Mouse (Mus musculus) kidney, postnatal 0 days (tissue): ENCODE measurements around the gene 3110082I17Rik. TPM values are rescaled to one million over a fixed set of nuclear protein-coding genes. Genes with fewer than 3 reads are reported as not detected.

Experiments
- ATAC-seq: fragments of 200-750 bp; cut with Nextera tagmentation; replicated peaks from 2 replicates; pipeline ENCODE4 v1.8.0; 2017; ENCODE audit warnings: low read depth, moderate number of reproducible peaks, moderate TSS enrichment, moderate library complexity; ENCODE audit not compliant: low FRiP score
- DNase-seq: peaks from one replicate; pipeline ENCODE4 v3.0.0-alpha.2; 2016; ENCODE audit warnings: low spot score
- H3K27ac ChIP-seq: fragments of 300-500 bp; sonication (generic); 2 replicates; pipeline ENCODE4 v1.5.1; 2014; ENCODE audit warnings: mild to moderate bottlenecking
- H3K27me3 ChIP-seq: fragments of 300-500 bp; sonication (generic); 2 replicates; pipeline ENCODE4 v1.6.1; 2014; ENCODE audit warnings: low read length, mixed read lengths; ENCODE audit not compliant: insufficient read depth
- H3K36me3 ChIP-seq: fragments of 300-500 bp; sonication (generic); 2 replicates; pipeline ENCODE4 v1.6.1; 2014; ENCODE audit warnings: low read length, mixed read lengths; ENCODE audit not compliant: insufficient read depth
- H3K4me1 ChIP-seq: fragments of 300-500 bp; sonication (generic); replicated peaks from 2 replicates; pipeline ENCODE4 v1.6.1; 2014; ENCODE audit warnings: antibody characterized with exemption, low read length, mixed read lengths; ENCODE audit not compliant: insufficient read depth
- H3K4me2 ChIP-seq: fragments of 300-500 bp; sonication (generic); 2 replicates; pipeline ENCODE4 v1.6.1; 2014; ENCODE audit warnings: mild to moderate bottlenecking, low read length, moderate library complexity, mixed read lengths
- H3K4me3 ChIP-seq: fragments of 300-500 bp; sonication (generic); replicated peaks from 2 replicates; pipeline ENCODE4 v1.5.1; 2014; ENCODE audit warnings: low read depth, low read length
- H3K9ac ChIP-seq: fragments of 300-500 bp; sonication (generic); 2 replicates; pipeline ENCODE4 v1.6.1; 2014; ENCODE audit warnings: low read depth, low read length
- H3K9me3 ChIP-seq: fragments of 300-500 bp; sonication (generic); replicated peaks from 2 replicates; pipeline ENCODE4 v1.6.1; 2016; ENCODE audit warnings: low read length, inconsistent platforms, mixed read lengths
- CTCF ChIP-seq: IDR thresholded peaks from 2 replicates; pipeline ENCODE4 v1.5.1; 2016; ENCODE audit warnings: antibody characterized with exemption, low read depth, mild to moderate bottlenecking, moderate library complexity
- WGBS: fragments of 180-500 bp; shearing (Covaris S2); extraction: QIAGEN DNeasy Blood & Tissue Kit; methylation state at CpG from one replicate; pipeline ENCODE4 v1.1.7; 2014; 5-methylcytosine and 5-hydroxymethylcytosine counted together
- polyA plus RNA-seq: library from polyadenylated mRNA; unstranded; fragments of >200 nt; fragmentation: Nextera tagmentation; extraction: Ambion mirVana; gene quantifications from 2 replicates; pipeline ENCODE4 v1.2.1, GENCODE M21; 2015

3110082I17Rik gene
- polyA plus RNA-seq, 1 experiment from 2014 or later: 25.6 TPM

DNA sequence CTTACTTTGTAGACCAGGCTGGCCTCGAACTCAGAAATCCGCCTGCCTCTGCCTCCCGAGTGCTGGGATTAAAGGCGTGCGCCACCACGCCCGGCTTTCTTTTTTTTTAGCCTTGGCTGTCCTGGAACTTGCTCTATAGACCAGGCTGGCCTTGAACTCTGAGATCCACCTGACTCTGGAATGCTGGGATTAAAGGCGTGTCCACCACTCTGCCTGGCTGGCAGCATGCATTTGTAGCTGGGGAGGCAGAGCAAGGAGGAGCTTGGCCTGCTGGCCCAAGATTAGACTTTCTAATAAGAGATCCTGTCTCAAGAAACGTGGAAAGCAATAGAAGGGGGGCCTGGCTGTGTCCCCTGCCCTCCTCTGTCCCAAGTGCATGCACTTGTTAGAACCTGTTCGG lies 20.1 kb upstream of the 3110082I17Rik start:
- H3K36me3 ChIP-seq: peaks cover 33% of the 10 kb centered on the region; the same call in 1 of the 2 replicates
- no peak overlapping the region for H3K4me2 ChIP-seq
- TF ChIP-seq CTCF: no peak
- H3K4me3 ChIP-seq: no peak overlapping the region
- H3K9ac ChIP-seq: no peak overlapping the region
- no peak for DNase-seq
- no peaks in the 10 kb centered on the region for H3K9me3 ChIP-seq
- no peaks in the 10 kb centered on the region for H3K27me3 ChIP-seq
- no peak overlapping the region for H3K27ac ChIP-seq
- WGBS: 86% methylated on average over 9 of the region's 10 CpGs
- no peak for ATAC-seq
- H3K4me1 ChIP-seq: peaks cover 8% of the 10 kb centered on the region; the same call in 1 of the 2 replicates

DNA sequence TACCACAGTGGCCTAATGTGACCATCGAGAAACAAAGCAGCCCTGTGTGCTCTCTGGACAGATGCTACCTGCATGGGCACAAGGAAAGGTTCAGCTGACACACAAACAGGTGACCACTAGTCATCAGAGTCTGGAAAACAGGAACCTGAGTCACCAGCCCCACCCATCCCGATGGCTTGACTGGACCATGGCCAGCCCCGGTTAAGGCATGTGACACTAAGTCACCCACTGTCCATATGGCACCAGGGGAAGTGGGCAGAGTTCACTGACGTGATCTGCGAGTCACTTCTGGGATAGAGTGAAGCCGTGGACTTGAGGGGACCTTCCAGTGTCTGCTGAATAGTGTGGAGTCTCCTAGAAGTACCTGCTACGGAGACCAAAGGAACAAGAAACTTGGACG lies 18.8 kb upstream of the 3110082I17Rik start:
- H3K4me3 ChIP-seq: no peak overlapping the region
- H3K27ac ChIP-seq: no peak overlapping the region
- H3K27me3 ChIP-seq: no peaks in the 10 kb centered on the region
- no peaks in the 10 kb centered on the region for H3K9me3 ChIP-seq
- no peak overlapping the region for H3K9ac ChIP-seq
- peaks cover 8% of the 10 kb centered on the region; the same call in 1 of the 2 replicates for H3K4me1 ChIP-seq
- H3K36me3 ChIP-seq: peaks cover 35% of the 10 kb centered on the region; the same call in 1 of the 2 replicates
- ATAC-seq (0 out of 2 replicates have a peak, but pooled peaks have one; percentile 10), DNase-seq (no peak)
- no peak overlapping the region for H3K4me2 ChIP-seq
- TF ChIP-seq CTCF: no peak
- 89% methylated on average over 8 of the region's 8 CpGs for WGBS

DNA sequence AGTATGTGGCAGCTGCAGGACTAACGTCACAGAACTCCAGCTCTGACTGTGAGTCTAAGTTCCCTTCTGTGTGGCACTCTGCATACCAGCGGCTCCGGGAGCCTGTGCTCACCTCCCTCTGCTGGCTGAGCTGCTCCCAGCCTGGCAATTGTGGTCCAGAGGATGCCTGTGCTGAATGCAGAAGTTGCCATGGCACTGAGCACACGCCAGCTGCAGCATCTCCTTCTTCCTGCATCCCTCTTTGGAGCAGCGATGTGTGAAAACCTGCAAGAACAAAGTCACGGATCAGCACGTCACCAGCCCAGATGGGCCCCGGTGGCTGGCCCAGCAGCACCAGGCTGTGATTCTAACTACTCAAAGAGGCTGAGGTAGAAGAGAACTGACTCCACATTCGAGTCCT lies 14.4 kb upstream of the 3110082I17Rik start:
- no peaks in the 10 kb centered on the region for H3K27me3 ChIP-seq
- DNase-seq (no peak), ATAC-seq (no peak)
- H3K4me3 ChIP-seq: no peak overlapping the region
- TF ChIP-seq CTCF: no peak
- no peaks in the 10 kb centered on the region for H3K4me1 ChIP-seq
- H3K9me3 ChIP-seq: no peaks in the 10 kb centered on the region
- no peak overlapping the region for H3K27ac ChIP-seq
- H3K9ac ChIP-seq: no peak overlapping the region
- 81% methylated on average over 9 of the region's 9 CpGs for WGBS
- H3K36me3 ChIP-seq: peaks cover 56% of the 10 kb centered on the region
- no peak overlapping the region for H3K4me2 ChIP-seq

DNA sequence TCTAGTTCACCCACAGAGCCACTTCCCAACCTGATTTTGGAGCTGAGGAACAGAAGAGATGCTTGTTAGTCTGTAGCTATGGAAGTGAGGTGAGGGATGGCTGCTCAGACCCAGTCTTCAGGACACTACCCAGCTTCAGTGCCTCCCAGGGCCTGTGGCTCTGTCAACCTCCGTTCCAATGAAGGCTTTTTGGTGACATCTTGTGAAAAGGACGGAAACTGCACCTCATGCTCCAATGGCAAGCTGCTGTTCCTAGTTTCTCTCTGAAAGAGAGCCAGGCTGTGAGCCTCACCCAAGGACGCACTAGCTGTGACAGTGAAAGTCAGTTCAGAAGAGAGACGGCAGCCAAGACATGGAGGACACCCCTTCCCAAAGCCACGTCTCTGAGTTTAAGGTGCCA lies 7.7 kb upstream of the 3110082I17Rik start:
- no peak overlapping the region for H3K4me3 ChIP-seq
- H3K27ac ChIP-seq: no peak overlapping the region
- H3K9me3 ChIP-seq: no peaks in the 10 kb centered on the region
- no peak overlapping the region for H3K9ac ChIP-seq
- peak; percentile 68 for TF ChIP-seq CTCF
- H3K4me1 ChIP-seq: no peaks in the 10 kb centered on the region
- no peak overlapping the region for H3K4me2 ChIP-seq
- 36% methylated on average over 5 of the region's 5 CpGs for WGBS
- H3K27me3 ChIP-seq: no peaks in the 10 kb centered on the region
- DNase-seq (peak; percentile 58), ATAC-seq (no peak)
- H3K36me3 ChIP-seq: peaks cover 16% of the 10 kb centered on the region

DNA sequence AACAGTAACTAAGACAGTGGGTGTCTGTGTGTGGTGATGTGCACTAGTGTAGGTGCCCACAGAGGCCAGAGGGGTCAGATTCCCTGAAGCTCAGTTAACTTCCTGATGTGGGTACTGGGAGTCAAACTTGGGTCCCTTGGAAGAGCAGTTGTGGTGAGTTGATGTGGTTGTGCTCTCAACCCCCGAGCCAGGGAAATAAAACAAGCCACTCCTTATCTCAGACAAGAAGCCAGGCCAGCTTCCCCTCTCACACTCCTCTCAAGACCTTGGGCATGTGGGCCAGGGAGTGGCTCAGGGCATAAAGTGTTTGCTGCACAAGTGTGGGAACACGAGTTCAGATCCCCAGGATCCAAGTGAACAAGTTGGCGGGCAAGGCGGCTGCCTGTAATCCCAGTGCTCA lies 6.5 kb upstream of the 3110082I17Rik start:
- ATAC-seq (no peak), DNase-seq (no peak)
- Histone ChIP-seq H3K9ac (no peak overlapping the region), H3K27me3 (no peaks in the 10 kb centered on the region), H3K27ac (no peak overlapping the region), H3K4me3 (no peak overlapping the region), H3K4me1 (no peaks in the 10 kb centered on the region), H3K36me3 (peaks cover 5% of the 10 kb centered on the region), H3K4me2 (no peak overlapping the region), H3K9me3 (no peaks in the 10 kb centered on the region)
- TF ChIP-seq CTCF: no peak
- WGBS: 78% methylated on average over 4 of the region's 4 CpGs

DNA sequence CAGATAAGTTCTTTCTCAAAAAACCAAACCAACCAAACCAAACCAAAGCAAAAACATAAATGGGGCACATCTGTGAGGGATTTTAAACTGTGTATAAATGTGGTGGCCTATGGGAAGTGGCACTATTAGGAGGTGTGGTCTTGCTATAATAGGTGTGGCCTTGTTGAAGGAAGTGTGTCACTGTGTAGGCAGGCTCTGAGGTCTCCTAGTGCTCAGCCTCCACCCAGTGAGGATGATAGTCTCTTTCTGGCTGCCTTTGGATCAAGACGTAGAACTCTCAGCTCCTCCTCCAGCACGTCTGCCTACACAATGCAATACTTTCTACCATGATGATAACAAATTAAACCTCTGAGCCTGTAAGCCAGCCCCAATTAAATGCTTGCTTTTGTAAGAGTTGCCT lies 6.0 kb upstream of the 3110082I17Rik start:
- H3K27me3 ChIP-seq: no peaks in the 10 kb centered on the region
- ATAC-seq (no peak), DNase-seq (no peak)
- H3K4me2 ChIP-seq: no peak overlapping the region
- H3K27ac ChIP-seq: no peak overlapping the region
- no peak overlapping the region for H3K4me3 ChIP-seq
- no peaks in the 10 kb centered on the region for H3K4me1 ChIP-seq
- 63% methylated on average over 2 of the region's 2 CpGs for WGBS
- no peak overlapping the region for H3K9ac ChIP-seq
- H3K9me3 ChIP-seq: no peaks in the 10 kb centered on the region
- TF ChIP-seq CTCF: no peak
- H3K36me3 ChIP-seq: peaks cover under 1% of the 10 kb centered on the region; the same call in 1 of the 2 replicates

DNA sequence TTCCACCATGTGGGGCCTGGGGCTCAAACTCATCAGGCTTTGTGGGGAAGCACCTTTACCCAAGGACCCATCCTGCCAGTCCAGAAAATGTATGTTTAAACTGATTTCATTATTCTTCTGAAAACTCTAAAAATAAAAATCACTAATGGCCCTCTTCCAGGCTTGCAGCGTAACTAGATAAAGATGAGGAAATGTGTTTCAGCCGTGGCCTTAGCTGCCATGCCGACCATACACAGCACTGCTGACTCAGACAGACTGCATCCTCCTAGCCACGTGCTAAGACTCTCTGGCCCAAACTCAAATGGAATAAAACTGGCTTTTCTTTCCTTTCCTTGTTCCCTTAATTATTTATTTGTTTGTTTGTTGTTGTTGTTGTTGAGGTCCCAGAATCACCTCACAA lies 4.5 kb upstream of the 3110082I17Rik start:
- no peak for ATAC-seq

More for the DNA sequence above, 4.5 kb upstream of the 3110082I17Rik start:
- H3K9ac ChIP-seq: no peak overlapping the region
- 54% methylated on average over 4 of the region's 4 CpGs for WGBS
- no peak for TF ChIP-seq CTCF
- no peaks in the 10 kb centered on the region for H3K9me3 ChIP-seq
- no peak overlapping the region for H3K4me2 ChIP-seq
- no peaks in the 10 kb centered on the region for H3K27me3 ChIP-seq
- no peak overlapping the region for H3K27ac ChIP-seq
- H3K4me3 ChIP-seq: no peak overlapping the region
- no peak for DNase-seq
- H3K36me3 ChIP-seq: no peaks in the 10 kb centered on the region
- peaks cover 2% of the 10 kb centered on the region; the same call in 1 of the 2 replicates for H3K4me1 ChIP-seq
